Mouse (Mus musculus) gonadal fat pad, adult 2 months (tissue): ENCODE results near the gene Cpb2. TPM values are rescaled to one million over a fixed set of nuclear protein-coding genes. Genes with fewer than 3 reads are reported as not detected.

Source experiments
- DNase-seq: peaks from one replicate; pipeline ENCODE4 v3.0.0-alpha.2; 2012; ENCODE audit warnings: low read depth
- polyA plus RNA-seq: library from polyadenylated mRNA; depleted of rRNA; stranded (reverse); fragments of >200 nt; gene quantifications from 2 replicates; pipeline ENCODE4 v1.2.3, GENCODE M21; 2012

The Cpb2 gene
- polyA plus RNA-seq, 1 experiment: not detected

- DNase-seq: no peak
Measured at GRCm38 (mm10) chr14:75246024-75247000, 4.2 kb downstream of the Cpb2 start.

GRCm38 (mm10) chr14:75250432-75250831 is 8.3 kb downstream of the Cpb2 start:
- no peak for DNase-seq

- DNase-seq: no peak
Measured at GRCm38 (mm10) chr14:75256521-75256920, 14.4 kb downstream of the Cpb2 start.

GRCm38 (mm10) chr14:75269531-75269930 is 27.4 kb downstream of the Cpb2 start:
- DNase-seq: no peak

- no peak for DNase-seq
Measured at GRCm38 (mm10) chr14:75279716-75280115, 37.6 kb downstream of the Cpb2 start.

- DNase-seq: no peak
Measured at GRCm38 (mm10) chr14:75280406-75280805, 38.3 kb downstream of the Cpb2 start.

- DNase-seq: no peak
Measured at GRCm38 (mm10) chr14:75283609-75284192, 41.6 kb downstream of the Cpb2 start.

GRCm38 (mm10) chr14:75284193-75284915 is 42.3 kb downstream of the Cpb2 start, which contains the start of gene Zc3h13:
TSS of gene Zc3h13 (plus strand) at chr14:75284373.
- DNase-seq: peak; percentile 56

- DNase-seq: no peak
Measured at GRCm38 (mm10) chr14:75301081-75301480, 59.0 kb downstream of the Cpb2 start.

- no peak for DNase-seq
Measured at GRCm38 (mm10) chr14:75303807-75304206, 61.7 kb downstream of the Cpb2 start.

GRCm38 (mm10) chr14:75307855-75308254 is 65.8 kb downstream of the Cpb2 start:
- no peak for DNase-seq

- DNase-seq: no peak
Measured at GRCm38 (mm10) chr14:75309336-75309992, 67.4 kb downstream of the Cpb2 start.

- DNase-seq: no peak
Measured at GRCm38 (mm10) chr14:75314484-75314883, 72.4 kb downstream of the Cpb2 start.

GRCm38 (mm10) chr14:75318736-75319135 is 76.6 kb downstream of the Cpb2 start:
- DNase-seq: no peak

- no peak for DNase-seq
Measured at GRCm38 (mm10) chr14:75320269-75320668, 78.2 kb downstream of the Cpb2 start.

- DNase-seq: no peak
Measured at GRCm38 (mm10) chr14:75323354-75323753, 81.3 kb downstream of the Cpb2 start.

GRCm38 (mm10) chr14:75328062-75328461 is 86.0 kb downstream of the Cpb2 start:
- DNase-seq: no peak

- DNase-seq: no peak
Measured at GRCm38 (mm10) chr14:75330621-75331020, 88.5 kb downstream of the Cpb2 start.
